Mouse (Mus musculus) central nervous system, embryonic 11.5 days (tissue): Measurements from ENCODE around the gene Psat1. TPM values are rescaled to one million over a fixed set of nuclear protein-coding genes. Genes with fewer than 3 reads are reported as not detected.

Experiments used
- polyA plus RNA-seq: library from polyadenylated mRNA; depleted of rRNA; stranded (reverse); fragments of >200 nt; gene quantifications from 2 replicates; pipeline ENCODE4 v1.2.3, GENCODE M21; 2012; rRNA removed

The Psat1 gene
- polyA plus RNA-seq = 86.2 and 201 TPM in 2 replicates

GRCm38 (mm10) chr19:15947237-15947636, at the start of gene Psat1:
TSS of gene Psat1 (minus strand) at chr19:15947337.

GRCm38 (mm10) chr19:15984449-15985171, 37.5 kb upstream of the Psat1 start, which contains the start of gene Cep78:
TSS of gene Cep78 (minus strand) at chr19:15984989.

Other genes starting within 250 kb of the Psat1 start
- 31.9 and 33.5 TPM in 2 replicates for gene Cep78, start 37.7 kb upstream of the Psat1 start, polyA plus RNA-seq
- 28.8 and 34.2 TPM in 2 replicates for gene Gnaq, start 185.5 kb upstream of the Psat1 start, polyA plus RNA-seq